Mouse (Mus musculus) layer of hippocampus, adult 2 months (tissue): ENCODE results near the gene Ncapg2. TPM values are rescaled to one million over a fixed set of nuclear protein-coding genes. Genes with fewer than 3 reads are reported as not detected.

Experiments used
- DNase-seq, 2 experiments: peaks; one replicate each; pipeline ENCODE4 v3.0.0; 2022; ENCODE audit warnings: low spot score in 2 of 2
- H3K27ac ChIP-seq: fragments of 200-600 bp; 2 replicates; pipeline ENCODE4 v1.8.1; 2022
- H3K4me3 ChIP-seq: fragments of 200-600 bp; 2 replicates; pipeline ENCODE4 v1.8.1; 2022; ENCODE audit warnings: mild to moderate bottlenecking
- CTCF ChIP-seq: fragments of 200-600 bp; conservative IDR thresholded peaks from 2 replicates; pipeline ENCODE4 v1.8.1; 2022; ENCODE audit warnings: antibody characterized with exemption, mild to moderate bottlenecking, moderate library complexity
- long read RNA-seq, 2 experiments: library from polyadenylated mRNA; stranded (forward); transcript quantifications; one replicate each; pipeline ENCODE4 v2.0.0; 2021; ENCODE audit warnings: borderline mapping rate in 2 of 2
- total RNA-seq, 2 experiments: library from RNA; stranded (reverse); gene quantifications; 2 replicates each; pipeline ENCODE4 v1.2.3; 2021

Ncapg2 gene
- 1 to 10 TPM; 5.1 to 5.8 TPM for total RNA-seq
- long read RNA-seq, experiment 1, partial matches to known transcripts, result 0 of 1 reads
- long read RNA-seq, experiment 1, other reads (novel, unspliced or antisense), result 1 of 1 reads
- long read RNA-seq, experiment 2, partial matches to known transcripts, result 0 of 3 reads
- long read RNA-seq, experiment 2, other reads (novel, unspliced or antisense), result 3 of 3 reads

GRCm38 (mm10) chr12:116405045-116405835, at the start of gene Ncapg2:
Gene Ncapg2, plus strand, starts transcription at chr12:116405402.
- peak within 1 kb of the TSS; percentile 88 for H3K4me3 ChIP-seq
- DNase-seq, result peak; percentile 97 to 99
- no peak for TF ChIP-seq CTCF
- H3K27ac ChIP-seq, result peak within 1 kb of the TSS; percentile 52; the same call in 1 of the 2 replicates

GRCm38 (mm10) chr12:116362091-116362490, 43.1 kb upstream of the Ncapg2 start:
- no peak overlapping the region for H3K4me3 ChIP-seq
- TF ChIP-seq CTCF, result no peak
- no peak overlapping the region for H3K27ac ChIP-seq
- DNase-seq, result no peak

DNA sequence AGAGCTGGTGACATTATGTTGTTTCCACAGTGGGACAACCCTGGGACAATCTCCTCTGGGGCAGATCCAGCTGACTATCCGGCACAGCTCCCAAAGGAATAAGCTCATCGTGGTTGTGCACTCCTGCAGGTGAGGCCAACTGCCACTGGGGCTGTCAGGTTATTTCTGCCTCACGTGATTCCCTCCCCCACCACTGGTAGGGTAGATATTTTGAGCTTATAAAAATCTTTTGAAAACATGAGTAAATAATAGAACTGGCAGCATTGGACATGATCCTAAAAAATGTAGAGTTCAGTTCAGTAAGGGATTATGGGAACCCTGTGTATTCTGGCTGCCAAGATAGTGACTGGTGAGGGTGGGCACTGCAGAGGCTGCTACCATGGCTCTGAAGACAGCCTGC, 38.3 kb upstream of the Ncapg2 start:
- Histone ChIP-seq H3K4me3 (no peak overlapping the region), H3K27ac (no peak overlapping the region)
- no peak for TF ChIP-seq CTCF
- DNase-seq, result no peak

GRCm38 (mm10) chr12:116367346-116367745, 37.9 kb upstream of the Ncapg2 start:
- no peak for TF ChIP-seq CTCF
- no peak for DNase-seq
- H3K27ac ChIP-seq, result no peak overlapping the region
- no peak overlapping the region for H3K4me3 ChIP-seq

- Histone ChIP-seq H3K4me3 (no peak overlapping the region), H3K27ac (no peak overlapping the region)
- no peak for TF ChIP-seq CTCF
- no peak for DNase-seq
Observed at GRCm38 (mm10) chr12:116368857-116369256, 36.3 kb upstream of the Ncapg2 start.

- DNase-seq, result no peak
- Histone ChIP-seq H3K27ac (no peak overlapping the region), H3K4me3 (no peak overlapping the region)
- TF ChIP-seq CTCF, result no peak
Observed at GRCm38 (mm10) chr12:116383101-116383500, 22.1 kb upstream of the Ncapg2 start.

DNA sequence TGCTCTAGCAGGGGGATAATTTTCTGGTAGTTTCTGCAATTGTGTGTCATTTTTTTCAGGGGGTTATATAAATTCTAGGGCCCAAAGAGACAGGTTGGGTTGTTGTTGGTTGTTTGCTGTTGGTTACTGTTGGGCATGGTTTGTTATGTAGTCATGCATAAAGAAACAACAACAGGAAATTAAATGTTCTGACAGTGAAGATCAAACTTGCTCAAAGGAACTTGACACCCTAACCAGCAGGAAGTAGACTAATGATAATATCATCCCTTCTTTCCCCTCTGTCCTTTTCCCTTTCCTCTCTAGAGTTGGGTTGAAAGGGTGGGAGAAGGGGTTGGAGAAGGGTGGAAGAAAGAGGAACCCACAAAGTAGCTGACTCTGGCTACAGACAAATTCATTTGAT, 21.2 kb upstream of the Ncapg2 start:
- DNase-seq, result no peak
- H3K27ac ChIP-seq, result no peak overlapping the region
- TF ChIP-seq CTCF, result no peak
- H3K4me3 ChIP-seq, result no peak overlapping the region

- TF ChIP-seq CTCF, result no peak
- no peak for DNase-seq
- H3K4me3 ChIP-seq, result no peak overlapping the region
- no peak overlapping the region for H3K27ac ChIP-seq
Observed at GRCm38 (mm10) chr12:116386802-116387201, 18.4 kb upstream of the Ncapg2 start.

- no peak overlapping the region for H3K27ac ChIP-seq
- no peak overlapping the region for H3K4me3 ChIP-seq
- TF ChIP-seq CTCF, result no peak
- no peak for DNase-seq
Observed at GRCm38 (mm10) chr12:116389868-116390267, 15.3 kb upstream of the Ncapg2 start.

DNA sequence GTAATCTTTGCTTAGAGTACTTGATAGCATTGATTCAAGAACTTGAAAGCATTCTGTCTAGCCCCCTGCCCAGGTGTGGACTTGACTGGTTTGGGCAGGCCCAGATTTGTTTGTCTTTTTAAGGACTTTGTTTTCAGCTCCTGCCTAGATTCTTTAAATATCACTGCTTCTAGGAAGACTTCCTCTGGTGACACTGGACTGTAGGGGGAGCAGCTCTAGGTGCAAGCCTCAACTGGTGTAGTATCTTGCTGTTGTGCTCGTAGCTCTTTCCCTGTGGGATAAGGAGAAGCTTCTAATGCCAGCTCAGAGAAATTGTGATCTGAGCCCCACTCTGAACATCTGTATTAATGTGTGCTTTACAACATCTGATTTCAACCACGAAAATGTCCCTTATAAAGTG, 10.9 kb upstream of the Ncapg2 start:
- H3K27ac ChIP-seq, result no peak overlapping the region
- no peak overlapping the region for H3K4me3 ChIP-seq
- TF ChIP-seq CTCF, result peak; percentile 45
- no peak for DNase-seq

- H3K4me3 ChIP-seq, result no peak overlapping the region
- no peak for DNase-seq
- no peak for TF ChIP-seq CTCF
- H3K27ac ChIP-seq, result no peak overlapping the region
Observed at GRCm38 (mm10) chr12:116395312-116395711, 9.9 kb upstream of the Ncapg2 start.

DNA sequence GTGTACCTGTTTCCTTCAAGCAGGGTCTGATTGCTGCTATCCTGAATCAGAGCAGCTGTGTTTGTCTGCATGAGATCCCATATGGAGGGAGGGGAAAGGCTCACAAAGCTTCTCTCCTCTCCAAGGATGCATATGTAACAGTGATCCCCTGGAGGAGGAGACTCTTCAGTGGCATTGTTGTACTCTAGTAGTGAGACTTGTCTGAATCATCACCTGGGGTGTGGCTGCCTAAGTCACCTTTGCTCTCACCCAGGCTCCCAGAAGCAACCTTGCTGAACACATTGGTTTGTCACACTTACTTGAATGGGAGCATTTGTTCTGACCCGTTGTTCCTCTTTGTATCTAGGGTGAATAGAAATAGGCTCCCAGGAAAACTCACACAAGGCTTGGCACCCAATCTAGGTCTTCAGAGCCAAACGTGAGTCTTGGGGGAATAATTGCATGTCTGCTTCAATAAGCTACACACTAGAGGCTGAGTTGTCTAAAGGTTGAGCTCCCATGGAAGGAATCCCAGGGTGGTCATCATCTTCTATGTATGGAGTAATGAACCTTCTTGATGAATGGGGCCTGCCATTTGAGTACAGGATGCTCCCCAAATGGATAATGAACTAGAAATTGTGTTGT, 9.0 kb upstream of the Ncapg2 start:
- Histone ChIP-seq H3K4me3 (no peak overlapping the region), H3K27ac (no peak overlapping the region)
- no peak for TF ChIP-seq CTCF
- peak in 1 of 2 experiments; percentile 14 for DNase-seq

- no peak for TF ChIP-seq CTCF
- no peak for DNase-seq
- Histone ChIP-seq H3K4me3 (no peak overlapping the region), H3K27ac (no peak overlapping the region)
Observed at GRCm38 (mm10) chr12:116404012-116404679, 1.1 kb upstream of the Ncapg2 start.
